Comparison of ENCODE assay signal across 18 mouse cellular contexts in genomic region chr5:13549080-13549479, GRCm38 (mm10).
"Had no signal": no experiment of that assay in that cellular context is flagged by ENCODE, and none has a peak within 500 bp of the region (broad histone marks: within the 10 kb centered on the region; RNA-seq: fewer than 3 reads in every experiment).

No protein-coding gene starts in this region.

- H3K9me3 ChIP-seq: kidney, embryonic 15.5 days; liver, embryonic 13.5 days; megakaryocyte, embryonic 14.5 days; midbrain, embryonic 13.5 days; neural tube, embryonic 12.5 days; neural tube, embryonic 15.5 days had no signal

- H3K27me3 ChIP-seq: kidney, embryonic 15.5 days; liver, embryonic 13.5 days; megakaryocyte, embryonic 14.5 days; neural tube, embryonic 12.5 days; neural tube, embryonic 15.5 days had no signal

- H3K4me1 ChIP-seq: liver, embryonic 13.5 days; neural tube, embryonic 15.5 days had no signal

- H3K4me3 ChIP-seq: kidney, embryonic 15.5 days; left cerebral cortex, adult 2 months; liver, embryonic 13.5 days; megakaryocyte, embryonic 14.5 days; midbrain, embryonic 10.5 days; midbrain, embryonic 13.5 days; neural tube, embryonic 12.5 days; neural tube, embryonic 15.5 days had no signal

- ATAC-seq: midbrain, embryonic 13.5 days had no signal

- H3K27ac ChIP-seq: left cerebral cortex, adult 2 months; liver, embryonic 13.5 days; midbrain, embryonic 10.5 days; midbrain, embryonic 13.5 days; neural tube, embryonic 12.5 days; neural tube, embryonic 15.5 days had no signal

- H3K4me2 ChIP-seq: kidney, embryonic 15.5 days; liver, embryonic 13.5 days; midbrain, embryonic 13.5 days; neural tube, embryonic 12.5 days; neural tube, embryonic 15.5 days had no signal

- H3K9ac ChIP-seq: kidney, embryonic 15.5 days; liver, embryonic 13.5 days; midbrain, embryonic 13.5 days; neural tube, embryonic 12.5 days; neural tube, embryonic 15.5 days had no signal

- DNase-seq: kidney, adult 8-10 months; kidney, postnatal 10 days; kidney, postnatal 36 days; layer of hippocampus, postnatal 36 days; liver, embryonic 13.5 days; lung, adult 2 months; lung, postnatal 36 days; right cerebral cortex, adult 18-20 months; thymus, adult 2 months; thymus, postnatal 14 days; thymus, postnatal 4 days had no signal

- H3K36me3 ChIP-seq: kidney, embryonic 15.5 days; liver, embryonic 13.5 days; midbrain, embryonic 10.5 days; midbrain, embryonic 13.5 days; neural tube, embryonic 12.5 days; neural tube, embryonic 15.5 days had no signal
